Mouse (Mus musculus) heart, adult 11 months (tissue): Measurements from ENCODE around the gene Usp29.
"Not testable (repeated sequence)": the region's sequence is repeated elsewhere in the genome, so short reads cannot be mapped to it uniquely, and the experiment has no call there.

Experiments
- DNase-seq: peaks from one replicate; pipeline ENCODE4 v3.0.0; 2022

The Usp29 gene

DNA sequence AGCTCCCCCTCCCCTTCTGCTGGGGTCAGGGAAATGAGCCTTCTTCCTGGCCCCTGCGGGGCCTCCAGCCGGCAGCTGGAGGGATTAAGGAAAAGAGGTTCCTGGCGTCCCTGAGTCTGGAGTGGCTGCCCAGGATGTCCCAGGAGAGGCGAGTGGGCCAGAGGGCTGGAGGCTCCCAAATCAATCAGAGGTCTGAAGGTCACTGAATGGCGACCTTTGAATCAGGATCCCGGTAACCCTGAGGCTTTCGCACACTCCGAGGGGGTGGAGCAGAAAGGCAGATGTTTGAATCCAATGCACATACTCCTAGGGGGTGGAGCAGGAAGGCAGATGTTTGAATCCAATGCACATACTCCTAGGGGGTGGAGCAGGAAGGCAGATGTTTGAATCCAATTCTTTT is 39.9 kb downstream of the Usp29 start:
- peak; percentile 87 for DNase-seq

DNA sequence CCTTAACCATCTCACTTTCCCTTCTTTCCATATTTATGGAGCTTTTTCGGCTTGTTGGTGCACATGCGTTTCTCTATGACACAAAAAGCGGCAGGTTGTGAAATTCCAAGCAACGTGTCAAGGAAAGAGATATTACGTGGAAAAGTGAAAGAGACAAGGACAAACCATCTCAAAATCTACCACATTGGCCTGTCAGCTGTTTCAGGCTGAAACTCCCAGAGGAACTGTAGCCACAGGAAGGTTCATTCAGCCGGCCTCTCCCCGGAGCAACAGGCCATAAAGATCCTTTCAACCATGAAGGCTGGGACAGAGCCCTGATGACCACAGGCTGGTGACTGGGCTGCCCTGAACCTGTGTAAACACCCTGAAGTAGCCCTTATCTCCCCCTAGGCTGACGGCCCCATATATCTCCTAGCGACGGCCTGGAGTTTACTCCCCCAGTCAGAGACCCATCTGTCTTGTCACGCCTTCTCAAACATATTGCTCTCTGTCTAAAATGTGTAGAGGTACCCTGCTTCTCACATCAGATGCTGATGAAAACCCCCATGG is 43.6 kb downstream of the Usp29 start:
- DNase-seq: not testable (repeated sequence)

DNA sequence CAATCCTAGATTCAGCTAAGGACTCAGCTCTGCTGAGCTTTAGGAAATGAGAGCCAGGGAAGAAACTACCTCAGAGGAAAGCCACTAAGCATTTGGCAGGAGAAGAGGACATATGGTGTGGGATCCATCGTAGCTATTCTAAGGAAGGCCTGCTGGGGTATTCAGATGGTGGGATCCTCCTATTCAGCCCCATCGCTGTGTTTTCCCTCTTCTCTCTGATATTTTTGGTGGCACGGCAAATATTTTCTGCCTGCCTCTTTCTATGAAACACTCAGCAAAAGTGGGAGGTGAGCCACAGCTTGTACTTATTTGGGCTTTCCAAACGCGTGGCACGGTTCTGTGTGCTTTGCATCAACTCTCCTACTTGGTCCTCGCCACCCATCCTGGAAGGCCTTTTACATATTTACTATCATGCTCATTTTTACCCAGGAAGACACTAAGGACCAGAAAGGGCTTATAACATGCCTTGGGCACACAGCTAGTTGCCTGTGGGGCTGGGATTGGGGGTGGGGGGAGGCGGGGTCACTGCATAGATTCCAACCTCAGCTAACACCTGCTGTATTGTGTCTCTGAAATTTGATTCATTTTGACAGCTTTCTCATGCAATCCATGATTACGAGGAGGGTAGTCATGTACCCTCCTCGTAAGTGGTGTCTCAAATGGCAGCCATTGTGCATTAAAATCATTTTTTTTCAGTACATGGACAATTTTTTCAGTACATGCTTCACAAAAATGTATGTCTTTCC is 46.1 kb downstream of the Usp29 start:
- no peak for DNase-seq

DNA sequence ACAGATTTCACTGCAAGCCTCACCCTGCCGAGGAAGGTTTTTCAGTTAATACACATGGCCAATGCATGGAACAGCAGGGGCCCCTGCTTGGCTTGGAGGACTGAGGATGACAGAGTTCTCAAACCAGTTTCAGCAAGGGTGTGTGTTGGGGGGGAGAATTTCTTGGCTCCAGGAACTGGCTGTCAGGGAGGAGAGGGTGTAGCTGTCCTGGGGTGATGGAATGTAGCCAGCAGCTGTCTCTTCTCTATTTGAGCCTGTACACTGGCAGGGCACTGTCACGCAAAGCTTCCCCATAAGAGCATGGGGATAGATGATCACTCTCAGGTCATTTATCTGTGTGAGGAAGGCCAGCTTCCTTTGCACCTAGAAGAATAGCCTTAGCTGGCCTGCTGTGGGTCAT is 46.7 kb downstream of the Usp29 start:
- no peak for DNase-seq

DNA sequence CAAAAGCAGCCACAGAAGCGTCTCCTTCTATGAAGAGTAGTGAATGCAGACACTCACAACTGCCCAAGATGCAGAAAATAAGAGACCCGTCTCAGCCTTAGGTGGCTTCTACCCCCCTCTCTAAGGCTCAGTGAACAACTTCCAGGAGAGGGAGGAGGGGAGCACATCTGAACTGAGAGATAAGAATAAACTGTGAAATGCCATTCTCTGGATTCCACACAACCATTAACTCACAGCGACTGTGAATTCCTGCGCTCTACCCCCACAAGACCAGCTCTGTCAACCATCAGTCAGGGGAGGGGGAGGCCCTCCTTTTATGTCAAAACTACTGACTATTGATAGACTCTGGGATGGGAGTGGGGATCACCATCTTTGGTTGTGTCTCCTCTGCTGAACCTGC is 47.3 kb downstream of the Usp29 start:
- no peak for DNase-seq

DNA sequence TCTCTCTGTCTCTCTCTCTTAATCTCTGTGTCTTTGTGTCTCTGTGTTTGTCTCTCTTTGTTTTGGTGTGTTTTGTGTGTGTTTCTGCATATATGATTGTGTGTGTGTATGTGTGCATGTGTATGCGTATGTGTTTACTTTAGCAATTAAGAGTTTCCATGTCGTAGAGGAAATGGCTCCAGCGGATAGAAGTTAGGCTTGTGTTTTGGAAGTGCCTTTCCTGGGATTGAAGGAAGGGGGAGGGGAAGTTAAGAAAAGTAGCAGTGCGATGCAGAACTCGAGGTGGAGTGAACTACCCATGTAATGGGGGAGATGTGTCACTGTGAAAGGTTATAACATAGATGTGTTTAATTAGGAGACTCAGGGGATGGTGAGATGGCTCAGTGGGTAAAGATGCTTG is 48.8 kb downstream of the Usp29 start:
- no peak for DNase-seq

DNA sequence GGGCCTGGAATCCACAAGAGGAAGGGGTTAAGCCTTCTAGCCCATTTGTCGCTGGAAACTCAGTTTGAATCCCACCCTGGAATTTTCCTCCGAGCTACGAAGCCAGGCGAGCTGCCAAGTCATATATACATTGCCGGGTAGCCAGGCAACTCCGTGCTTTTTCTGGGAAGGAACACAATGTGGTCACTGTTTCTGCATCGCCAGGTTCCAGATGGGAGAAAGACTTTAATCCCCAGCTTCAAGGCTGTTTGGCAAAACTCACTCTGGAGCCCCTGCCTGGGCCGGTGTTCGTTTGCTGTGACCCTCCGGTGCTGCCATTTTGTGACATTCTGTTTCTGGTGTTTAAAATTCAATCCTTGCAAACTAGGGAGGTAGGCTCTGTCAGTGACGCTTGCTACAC is 51.2 kb downstream of the Usp29 start:
- DNase-seq: no peak

DNA sequence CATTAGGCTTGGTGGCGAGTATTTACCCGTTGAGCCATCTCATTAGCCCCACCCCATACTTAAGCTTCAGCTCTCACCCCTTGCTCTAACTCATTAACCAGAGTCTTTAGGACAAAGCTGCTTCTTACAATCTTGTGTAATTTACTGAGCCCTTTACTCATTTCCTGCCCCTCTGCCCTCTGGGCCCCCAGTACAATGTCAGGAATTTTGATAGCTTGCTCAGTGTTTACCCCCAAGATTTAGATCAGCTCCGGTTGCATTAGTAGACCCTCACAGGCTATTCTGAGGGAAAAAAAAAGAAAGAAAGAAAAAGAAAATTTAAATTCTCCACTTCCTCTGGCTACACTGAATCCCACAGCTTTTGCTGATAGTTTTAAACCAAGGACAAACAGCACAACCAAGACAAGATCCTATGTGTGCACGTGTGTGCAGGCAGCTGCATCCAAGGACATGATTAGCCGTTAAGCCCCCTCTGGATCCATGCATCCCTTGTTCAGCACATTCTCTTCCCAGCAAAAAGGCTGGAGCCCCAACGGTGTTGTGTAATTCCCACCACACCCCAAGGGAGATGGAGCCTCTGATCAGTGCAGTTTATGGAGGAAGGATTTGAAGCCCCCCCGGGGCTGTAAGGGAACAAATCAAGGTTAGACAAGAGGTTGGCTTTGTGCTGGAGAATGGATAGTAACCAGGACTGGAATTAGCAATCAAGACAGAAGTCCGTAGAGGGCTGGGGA is 54.1 kb downstream of the Usp29 start:
- DNase-seq: peak; percentile 43

DNA sequence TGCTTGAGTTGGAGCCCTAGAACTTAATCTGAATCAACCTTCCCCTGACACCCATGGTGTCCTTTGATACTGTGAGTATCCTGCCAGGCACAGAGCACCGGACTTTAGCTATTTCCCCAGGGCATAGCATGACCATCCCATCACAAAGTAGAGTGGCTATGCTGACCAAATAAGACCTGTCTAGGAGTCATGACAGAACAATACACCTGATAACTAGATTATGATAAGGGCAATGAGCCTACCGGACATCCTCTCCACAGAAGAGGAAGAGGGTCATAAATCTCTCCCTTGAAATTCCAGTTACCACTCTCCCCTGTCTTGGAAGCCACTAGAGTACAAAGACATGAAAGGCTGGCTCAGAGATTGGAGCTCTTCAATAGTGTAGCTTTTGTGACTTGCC is 56.6 kb downstream of the Usp29 start:
- peak; percentile 66 for DNase-seq

DNA sequence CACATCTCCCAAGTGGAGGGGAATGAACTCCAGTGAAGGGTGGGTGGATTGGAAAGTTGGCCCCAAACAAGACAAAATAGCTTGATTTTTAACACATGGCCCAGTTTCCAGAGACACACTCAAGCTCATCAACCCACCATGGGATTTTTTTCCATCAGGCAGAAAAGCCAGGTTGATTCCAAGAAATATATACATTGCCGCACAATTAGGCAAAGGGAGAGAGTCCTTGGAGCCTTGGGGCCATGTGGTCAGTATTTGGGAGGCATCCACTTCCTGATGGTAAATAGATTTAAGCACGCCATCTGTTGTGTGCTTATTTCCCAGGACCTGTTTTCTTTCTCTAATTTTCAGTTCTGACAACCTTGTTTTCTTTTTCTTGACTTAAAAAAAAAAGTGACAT is 57.7 kb downstream of the Usp29 start:
- no peak for DNase-seq

DNA sequence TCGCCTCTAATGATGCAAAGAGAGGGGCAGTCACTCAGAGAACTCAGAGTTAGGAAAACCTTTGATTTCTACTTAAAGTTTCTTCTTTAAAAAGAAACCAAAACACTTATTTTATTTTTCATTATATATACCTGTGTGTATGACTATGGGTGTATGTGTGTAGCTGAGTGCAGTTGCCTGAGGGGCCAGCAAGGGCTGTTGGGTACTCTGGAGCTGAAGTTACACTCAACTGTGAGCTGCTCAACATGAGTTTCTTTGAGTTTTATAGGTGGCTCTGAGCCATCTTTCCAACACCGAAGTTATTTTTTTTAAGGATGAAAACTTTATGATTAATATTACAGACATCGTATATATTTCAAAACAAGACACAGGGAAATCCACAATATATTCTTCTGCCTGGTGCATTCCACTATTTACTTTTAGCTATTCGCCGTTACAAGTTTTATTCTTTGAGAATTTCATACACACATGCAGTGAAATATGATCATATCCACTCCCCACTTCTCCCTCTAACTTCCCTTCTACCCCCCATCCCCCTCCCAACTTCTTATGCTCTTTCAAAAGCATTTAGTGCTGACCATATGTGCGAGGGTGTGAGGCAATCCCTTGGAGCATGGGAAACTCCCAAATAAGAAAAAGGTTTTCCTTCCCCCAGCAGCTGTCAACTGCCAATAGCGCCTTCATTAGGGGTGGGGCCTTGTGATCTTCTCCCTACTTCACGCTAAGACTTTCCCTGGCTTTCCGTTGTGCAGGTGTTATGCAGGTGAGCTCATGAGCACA is 61.1 kb downstream of the Usp29 start:
- no peak for DNase-seq

DNA sequence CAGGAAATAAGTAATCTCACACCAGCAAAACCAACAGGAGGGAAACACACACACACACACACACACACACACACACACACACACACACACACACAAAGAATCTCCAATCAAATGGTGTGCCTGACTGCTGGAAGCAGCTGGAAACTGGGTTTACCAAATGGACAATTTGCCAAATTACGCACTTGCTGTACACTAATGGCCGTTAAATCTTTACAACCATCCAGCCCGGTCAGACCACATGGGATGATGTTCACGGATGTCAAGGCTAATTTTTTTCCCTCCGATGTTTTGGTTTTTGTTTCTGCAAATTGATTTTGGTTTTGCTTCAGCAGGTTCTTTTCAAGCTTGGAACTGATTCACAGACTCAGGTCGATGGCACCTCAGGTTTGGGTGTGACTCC is 62.9 kb downstream of the Usp29 start:
- no peak for DNase-seq

DNA sequence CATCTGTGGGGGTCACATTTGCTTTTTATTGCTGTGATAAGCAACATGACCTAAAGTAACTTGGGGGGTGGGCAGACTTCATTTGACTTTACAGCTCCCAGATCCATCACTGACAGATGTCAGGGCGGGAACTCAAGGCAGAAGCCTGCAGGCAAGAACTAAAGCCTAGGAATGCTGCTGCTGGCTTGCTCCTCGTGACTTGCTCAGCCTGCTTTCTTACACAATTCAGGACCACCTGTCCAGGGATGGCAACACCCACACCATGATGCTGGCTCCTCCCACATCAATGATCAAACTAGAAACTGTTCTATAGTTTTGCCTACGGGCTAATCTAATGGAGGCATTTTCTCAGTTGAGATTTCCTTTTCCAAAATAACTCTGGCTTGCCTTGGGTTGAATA is 63.4 kb downstream of the Usp29 start:
- no peak for DNase-seq

DNA sequence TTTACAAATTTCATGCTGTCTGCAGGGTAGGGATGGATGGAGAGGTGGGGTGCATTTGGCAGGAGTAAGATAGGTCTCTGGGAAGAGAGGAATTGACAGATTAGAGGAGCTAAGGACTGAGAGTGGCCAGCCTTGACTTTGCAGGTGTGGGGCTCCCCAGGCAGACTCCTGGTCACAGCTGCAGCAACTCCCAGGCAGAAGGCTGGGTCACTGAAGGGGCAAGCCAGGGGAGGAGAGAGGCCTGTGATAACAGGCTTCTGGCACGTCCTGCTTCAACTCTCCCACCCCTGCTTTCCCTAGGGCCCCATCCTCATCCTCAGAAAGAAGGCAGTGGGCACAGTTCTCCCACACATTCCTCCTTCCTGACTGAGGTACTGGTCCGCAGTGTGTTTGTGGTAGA is 67.0 kb downstream of the Usp29 start:
- no peak for DNase-seq

DNA sequence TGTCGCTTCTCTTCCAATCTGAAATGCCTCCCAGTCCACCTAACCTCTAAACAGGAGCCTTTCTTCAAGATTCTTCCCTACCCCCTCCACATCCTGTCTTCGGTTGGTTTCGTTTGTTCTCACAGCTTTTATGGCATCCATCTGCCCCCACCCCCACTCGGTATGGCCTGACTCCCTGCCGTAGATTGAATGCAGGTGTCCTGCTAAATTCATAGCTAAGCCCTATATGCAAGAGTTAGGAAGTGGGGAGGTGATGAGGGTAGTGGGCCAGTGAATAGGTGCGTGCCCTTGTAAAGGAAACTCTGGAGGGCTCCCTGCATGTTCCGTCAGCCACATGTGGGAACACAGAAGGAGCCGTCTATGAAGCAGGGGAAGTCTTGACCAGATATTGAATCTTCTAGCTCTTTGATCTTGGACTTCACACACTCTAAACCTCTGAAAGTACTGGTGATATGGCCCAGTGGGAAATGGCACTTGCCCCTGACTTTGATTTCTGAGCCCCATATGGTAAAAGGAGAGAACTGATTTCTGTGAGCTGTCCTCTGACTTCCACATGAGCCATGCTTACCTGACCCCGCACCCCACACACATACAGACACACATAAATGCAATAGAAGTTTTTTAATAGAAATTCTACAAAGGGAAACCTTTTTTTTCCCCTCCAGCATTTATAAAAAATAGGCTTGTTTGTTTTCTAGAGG is 68.9 kb downstream of the Usp29 start:
- DNase-seq: no peak

DNA sequence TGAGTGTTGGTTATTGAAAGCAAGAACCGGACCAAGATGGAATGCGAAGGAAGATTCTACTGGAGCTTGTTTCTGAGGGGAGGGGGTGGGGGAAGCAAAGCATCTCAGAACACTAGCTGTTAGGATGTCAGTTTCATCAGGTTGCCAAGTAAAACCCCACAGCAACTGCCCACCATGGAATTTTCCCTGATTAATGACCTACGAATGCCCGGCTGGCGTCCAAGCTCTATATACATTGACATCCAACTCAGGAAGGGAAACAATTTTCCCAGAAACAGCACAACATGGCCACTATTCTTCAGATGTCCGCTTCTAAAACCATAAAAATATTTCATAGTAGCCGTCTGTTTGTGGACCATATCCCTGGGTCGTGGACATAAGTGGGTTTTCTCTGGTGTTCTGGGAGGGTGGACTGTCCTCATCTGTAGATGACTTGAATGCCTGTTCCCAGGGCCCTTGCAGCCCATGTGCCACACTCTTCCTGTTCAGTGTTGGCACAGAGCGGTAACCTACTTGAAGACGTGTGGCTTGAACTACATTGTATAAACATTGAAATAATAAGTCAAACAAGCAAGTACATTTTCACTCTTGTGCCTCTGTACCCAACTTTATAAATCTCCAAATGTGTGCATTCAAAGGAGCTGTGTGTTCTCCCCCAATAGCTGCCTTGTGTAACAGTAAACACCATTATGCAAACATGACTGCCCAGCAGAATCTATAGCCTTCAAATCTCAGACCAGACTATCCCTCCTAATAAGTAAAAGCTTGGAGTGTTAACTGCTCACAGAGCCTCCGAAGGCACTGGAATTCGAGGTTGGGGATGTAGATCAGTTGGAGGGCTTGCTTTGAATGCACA is 70.4 kb downstream of the Usp29 start:
- no peak for DNase-seq

DNA sequence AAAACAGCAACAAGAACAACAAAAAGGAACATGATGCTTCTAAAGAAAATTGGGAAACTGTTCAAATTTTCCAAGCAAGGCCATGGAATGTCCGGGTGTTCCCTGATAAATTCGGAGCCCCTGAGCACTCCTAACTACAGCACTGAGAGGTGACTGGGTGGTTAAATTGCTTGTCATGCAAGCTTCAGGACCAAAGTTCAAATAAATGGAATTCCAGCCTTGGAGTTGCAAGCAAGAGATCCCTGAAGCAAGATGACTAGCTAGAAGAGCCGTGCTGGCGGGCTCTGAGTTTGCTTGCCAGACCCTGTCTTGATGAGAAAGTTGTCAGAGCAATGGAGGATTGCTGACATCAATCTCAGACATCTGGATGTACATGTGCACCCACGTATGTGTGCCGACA is 71.3 kb downstream of the Usp29 start:
- no peak for DNase-seq

DNA sequence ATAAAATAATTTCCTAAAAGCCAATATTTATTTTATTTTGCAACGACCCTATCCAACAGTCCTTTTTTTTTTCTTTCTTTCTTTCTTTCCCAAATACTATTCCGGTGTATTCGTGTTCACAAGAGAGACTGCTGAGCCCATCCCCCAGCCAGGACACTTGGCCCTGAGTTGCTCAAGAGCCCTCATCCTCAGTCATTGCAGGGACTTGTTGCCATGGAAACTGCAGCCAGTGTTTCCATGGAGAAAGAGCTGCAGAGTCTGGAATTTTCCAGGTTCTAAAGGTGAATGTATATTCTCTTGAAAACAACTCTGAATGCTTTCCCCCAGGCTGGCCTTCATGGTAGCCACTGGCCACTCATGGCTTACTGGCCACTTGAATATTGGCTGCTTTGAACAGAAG is 80.2 kb downstream of the Usp29 start:
- peak; percentile 41 for DNase-seq

DNA sequence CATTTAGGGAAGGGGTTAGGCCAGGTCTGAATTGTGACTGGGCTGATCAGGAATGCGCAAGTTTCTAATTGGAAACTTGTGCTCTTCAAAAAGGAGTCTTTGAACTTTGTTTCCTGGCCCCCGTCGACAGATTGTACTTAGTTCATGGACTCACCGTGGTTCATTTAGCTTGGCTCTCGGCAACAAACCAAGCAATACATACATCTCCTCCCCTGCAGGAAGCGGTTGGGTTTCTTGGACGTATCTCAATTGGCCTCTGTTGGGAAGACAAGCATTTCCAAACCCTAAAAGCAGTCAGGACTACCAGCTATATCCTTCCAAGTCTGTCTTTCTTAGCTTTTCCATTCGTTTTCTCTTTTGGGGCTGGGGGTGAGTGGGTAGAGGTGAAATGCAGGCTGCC is 84.6 kb downstream of the Usp29 start:
- DNase-seq: no peak

DNA sequence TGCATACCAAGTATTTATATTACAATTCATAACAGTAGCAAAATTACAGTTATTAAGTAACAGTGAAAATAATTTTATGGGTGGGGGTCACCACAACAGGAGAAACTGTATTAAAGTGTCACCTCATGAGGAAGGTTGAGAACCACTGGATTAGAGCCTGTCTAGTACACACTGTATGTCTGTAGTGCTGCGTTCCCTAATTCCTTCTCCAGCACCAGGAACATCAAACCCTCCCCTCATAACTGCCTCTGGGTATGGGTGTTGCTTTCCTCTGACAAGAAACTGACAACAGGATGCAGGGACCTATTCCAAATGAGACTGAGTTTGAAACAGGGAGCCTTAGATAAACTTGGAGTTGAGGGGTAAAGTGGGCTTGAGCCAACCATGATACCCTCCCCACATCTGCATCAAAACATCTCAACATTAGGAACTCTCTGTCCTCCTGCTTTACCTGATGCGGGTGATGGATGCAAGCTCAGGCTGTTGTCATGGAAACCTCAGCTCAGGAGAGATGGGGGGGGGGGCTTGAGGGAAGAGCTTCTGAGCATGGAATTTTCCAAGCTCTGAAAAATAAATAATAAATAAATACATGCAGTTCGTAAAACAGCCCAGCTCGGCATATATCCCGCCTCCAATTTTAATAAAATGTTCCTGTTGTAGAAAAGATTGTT is 86.5 kb downstream of the Usp29 start:
- DNase-seq: no peak

DNA sequence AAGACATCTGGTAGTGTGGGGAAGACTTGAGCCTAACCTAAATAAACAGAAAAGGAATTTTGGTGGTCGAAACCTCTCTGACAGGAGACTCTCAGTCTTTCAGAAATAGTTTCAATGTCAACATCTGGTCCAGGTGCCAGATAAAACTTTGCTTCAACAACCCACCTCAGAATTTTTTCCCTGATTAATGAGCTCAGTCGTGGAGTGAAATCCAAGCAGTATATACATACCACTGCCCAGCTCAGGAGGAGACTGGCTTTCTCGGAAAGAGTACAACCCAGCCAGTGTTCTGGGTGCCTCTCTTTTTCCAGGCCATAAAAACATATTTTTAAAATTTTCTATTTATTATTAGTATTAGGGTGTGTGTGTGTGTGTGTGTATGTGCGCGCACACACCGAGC is 89.9 kb downstream of the Usp29 start:
- no peak for DNase-seq
